Mouse (Mus musculus) lung, adult 18-20 months (tissue): ENCODE measurements around the gene Smr3a.

ENCODE experiments used
- DNase-seq, 2 experiments: peaks; one replicate each; pipeline ENCODE4 v3.0.0; 2022; ENCODE audit warnings: mixed read lengths in 2 of 2

Gene Smr3a

GRCm38 (mm10) chr5:88002249-88002648 lies at the start of gene Smr3a:
TSS of gene Smr3a (plus strand) at chr5:88002549.
- DNase-seq, result no peak

GRCm38 (mm10) chr5:87969201-87969600 lies 33.1 kb upstream of the Smr3a start, which contains the start of the genes 2310003L06Rik and Gm28434:
TSS of gene 2310003L06Rik (plus strand) at chr5:87969459.
TSS of gene Gm28434 (plus strand) at chr5:87969517.
- DNase-seq, result no peak

GRCm38 (mm10) chr5:87979139-87979538 lies 23.2 kb upstream of the Smr3a start, which contains the start of gene Cabs1:
TSS of gene Cabs1 (plus strand) at chr5:87979439.
- DNase-seq, result no peak

- no peak for DNase-seq
Observed at GRCm38 (mm10) chr5:87982468-87983214, 19.7 kb upstream of the Smr3a start.

- no peak for DNase-seq
Observed at GRCm38 (mm10) chr5:88005241-88005640, 2.9 kb downstream of the Smr3a start.
